Mouse (Mus musculus): Measurements from ENCODE around the gene Avpi1. TPM values are rescaled to one million over a fixed set of nuclear protein-coding genes. Genes with fewer than 3 reads are reported as not detected.

The Avpi1 gene
- polyA plus RNA-seq, 1 experiment from 2014 or later = 22.6 TPM

- 56% methylated on average over 6 of the region's 6 CpGs for WGBS
Observed at GRCm38 (mm10) chr19:42144067-42144466, 15.2 kb upstream of the Avpi1 start.

DNA sequence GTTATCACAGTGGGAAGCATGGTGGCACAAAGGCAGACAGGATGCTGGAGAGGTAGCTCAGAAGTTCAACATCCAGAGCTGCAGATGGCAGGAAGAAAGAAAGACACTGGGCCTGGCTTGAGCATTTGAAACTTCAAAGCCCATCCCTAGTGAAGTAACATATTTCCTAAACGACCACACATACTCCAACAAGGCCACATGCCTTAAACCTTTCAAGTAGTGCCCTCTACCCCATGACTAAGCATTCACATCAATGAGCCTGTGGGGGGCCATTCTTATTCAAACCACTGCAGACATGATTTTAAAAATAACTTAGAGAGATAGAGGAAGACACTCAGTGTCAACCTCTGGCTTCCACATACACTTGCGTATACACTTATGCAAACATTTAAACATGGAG is 13.9 kb upstream of the Avpi1 start:
- Histone ChIP-seq H3K9ac (replicated peaks) (no peak overlapping the region), H3K36me3 (no peaks in the 10 kb centered on the region), H3K27ac (no peak overlapping the region), H3K9me3 (no peaks in the 10 kb centered on the region), H3K4me1 (replicated peaks) (peaks cover 4% of the 10 kb centered on the region; the same call in 1 of the 2 replicates), H3K4me3 (replicated peaks) (no peak overlapping the region), H3K4me2 (no peak overlapping the region), H3K27me3 (no peaks in the 10 kb centered on the region)
- no peak for ATAC-seq (ENCODE audit: insufficient number of reproducible peaks, insufficient read depth, low FRiP score, low TSS enrichment, low read depth)
- 74% methylated on average over 2 of the region's 2 CpGs for WGBS

More at GRCm38 (mm10) chr19:42144067-42144466, 15.2 kb upstream of the Avpi1 start:
- Histone ChIP-seq H3K9me3 (no peaks in the 10 kb centered on the region), H3K36me3 (no peaks in the 10 kb centered on the region), H3K4me1 (replicated peaks) (peaks cover 16% of the 10 kb centered on the region), H3K4me3 (replicated peaks) (no peak overlapping the region), H3K27ac (no peak overlapping the region), H3K27me3 (no peaks in the 10 kb centered on the region), H3K4me2 (no peak overlapping the region), H3K9ac (replicated peaks) (no peak overlapping the region)
- no peak for ATAC-seq (ENCODE audit: insufficient number of reproducible peaks, insufficient read depth, low FRiP score, low TSS enrichment, low read depth)

DNA sequence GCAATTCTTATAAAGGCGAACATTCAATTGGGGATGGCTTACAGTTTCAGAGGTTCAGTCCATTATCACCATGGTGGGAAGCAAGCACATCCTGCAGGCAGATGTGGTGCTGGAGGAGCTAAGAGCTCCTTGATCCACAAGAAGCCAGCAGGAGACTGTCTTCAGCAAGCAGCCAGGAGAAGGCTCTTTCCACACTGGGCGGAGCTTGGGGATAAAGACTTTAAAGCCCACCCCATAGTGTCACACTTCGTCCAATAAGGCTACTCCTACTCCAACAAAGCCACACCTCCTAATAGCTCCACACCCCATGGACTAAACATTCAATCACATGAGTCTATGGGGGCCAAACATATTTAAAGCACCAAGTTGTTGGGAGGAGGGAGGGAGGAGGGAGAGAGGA is 13.1 kb upstream of the Avpi1 start:
- no peak overlapping the region for H3K9ac ChIP-seq (replicated peaks)
- no peak overlapping the region for H3K27ac ChIP-seq
- no peaks in the 10 kb centered on the region for H3K27me3 ChIP-seq
- ATAC-seq (ENCODE audit: insufficient number of reproducible peaks, insufficient read depth, low FRiP score, low TSS enrichment, low read depth) = no peak
- H3K36me3 ChIP-seq = no peaks in the 10 kb centered on the region
- H3K4me1 ChIP-seq (replicated peaks) = peaks cover 3% of the 10 kb centered on the region; the same call in 1 of the 2 replicates
- H3K4me3 ChIP-seq (replicated peaks) = no peak overlapping the region
- H3K9me3 ChIP-seq = no peaks in the 10 kb centered on the region
- WGBS = 69% methylated on average over 3 of the region's 3 CpGs
- no peak overlapping the region for H3K4me2 ChIP-seq

- Histone ChIP-seq H3K27me3 (no peaks in the 10 kb centered on the region), H3K4me3 (replicated peaks) (no peak overlapping the region), H3K4me2 (no peak overlapping the region), H3K4me1 (replicated peaks) (no peaks in the 10 kb centered on the region; the same call in 1 of the 2 replicates), H3K9ac (replicated peaks) (no peak overlapping the region), H3K36me3 (no peaks in the 10 kb centered on the region), H3K9me3 (no peaks in the 10 kb centered on the region), H3K27ac (no peak overlapping the region)
- no peak for ATAC-seq (ENCODE audit: insufficient number of reproducible peaks, insufficient read depth, low FRiP score, low TSS enrichment, low read depth)
- WGBS = 78% methylated on average over 5 of the region's 5 CpGs
Observed at GRCm38 (mm10) chr19:42139724-42140517, 11.1 kb upstream of the Avpi1 start.

DNA sequence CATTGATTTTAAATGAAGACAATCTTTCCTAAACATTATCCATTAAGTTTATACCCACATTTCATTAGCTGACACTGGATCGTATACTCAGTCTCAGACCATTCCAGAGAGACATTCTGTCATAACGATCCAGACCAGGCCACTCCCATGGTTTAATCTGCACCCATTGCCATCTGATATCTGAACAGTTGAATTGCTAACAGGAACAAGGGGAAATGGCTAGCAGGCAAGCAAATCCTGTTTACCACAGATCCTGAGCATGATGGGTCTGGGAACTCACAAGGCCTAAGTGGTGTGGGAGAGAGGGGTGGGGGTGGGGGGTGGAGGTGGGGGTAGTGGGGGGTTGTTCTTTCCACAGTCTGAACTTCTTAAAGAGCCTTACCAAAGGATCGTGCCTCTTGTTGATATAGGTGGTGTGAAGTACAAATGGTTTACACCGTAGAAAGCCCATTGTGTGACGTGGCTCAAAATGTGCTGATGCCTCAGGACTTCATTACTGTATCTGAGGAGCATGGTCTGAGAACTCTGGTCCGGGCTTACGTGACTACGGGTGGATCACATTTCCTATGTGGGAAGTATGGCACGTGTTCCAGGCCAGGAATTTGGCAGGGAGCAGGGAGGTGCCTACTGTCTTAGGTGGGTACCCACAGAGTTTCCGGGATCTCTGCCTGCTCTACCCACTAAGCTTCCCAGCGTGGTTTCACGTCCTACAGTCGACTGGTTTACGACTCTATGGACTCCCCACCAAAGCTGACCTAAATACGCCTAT is 9.8 kb upstream of the Avpi1 start:
- no peak overlapping the region for H3K4me3 ChIP-seq (replicated peaks)
- WGBS = 86% methylated on average over 15 of the region's 15 CpGs
- no peaks in the 10 kb centered on the region for H3K9me3 ChIP-seq
- no peaks in the 10 kb centered on the region; the same call in 1 of the 2 replicates for H3K4me1 ChIP-seq (replicated peaks)
- H3K27ac ChIP-seq = no peak overlapping the region
- no peak overlapping the region for H3K4me2 ChIP-seq
- H3K36me3 ChIP-seq = no peaks in the 10 kb centered on the region
- no peaks in the 10 kb centered on the region for H3K27me3 ChIP-seq
- H3K9ac ChIP-seq (replicated peaks) = no peak overlapping the region
- ATAC-seq (ENCODE audit: insufficient number of reproducible peaks, insufficient read depth, low FRiP score, low TSS enrichment, low read depth) = no peak

- Histone ChIP-seq H3K4me3 (replicated peaks) (no peak overlapping the region), H3K4me2 (no peak overlapping the region), H3K36me3 (no peaks in the 10 kb centered on the region), H3K27me3 (no peaks in the 10 kb centered on the region), H3K9ac (replicated peaks) (no peak overlapping the region), H3K27ac (no peak overlapping the region), H3K9me3 (no peaks in the 10 kb centered on the region), H3K4me1 (replicated peaks) (no peaks in the 10 kb centered on the region; the same call in 1 of the 2 replicates)
- no peak for ATAC-seq (ENCODE audit: insufficient number of reproducible peaks, insufficient read depth, low FRiP score, low TSS enrichment, low read depth)
- WGBS = 92% methylated on average over 4 of the region's 4 CpGs
Observed at GRCm38 (mm10) chr19:42137167-42137672, 8.4 kb upstream of the Avpi1 start.

DNA sequence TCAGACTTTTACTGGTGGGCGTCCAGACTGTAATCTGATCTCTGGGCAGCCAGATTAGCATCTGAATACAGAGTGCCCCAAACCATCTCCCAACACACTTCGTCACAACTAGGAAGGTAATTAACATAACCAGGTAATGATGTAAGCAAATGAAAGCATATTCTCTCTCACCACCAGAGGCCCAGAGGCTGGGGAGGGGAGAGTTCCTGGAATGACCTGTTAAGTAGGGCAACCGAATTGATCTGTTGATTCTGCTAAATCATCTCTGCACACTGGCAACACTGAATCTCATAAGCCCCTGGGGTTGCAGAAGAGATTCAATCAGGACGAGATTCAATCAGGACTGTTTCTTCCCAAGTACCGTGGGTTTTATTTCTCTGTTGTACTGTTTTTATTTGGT is 7.3 kb upstream of the Avpi1 start:
- 25% methylated on average over 5 of the region's 5 CpGs for WGBS
- no peak overlapping the region for H3K4me3 ChIP-seq (replicated peaks)
- no peak overlapping the region for H3K4me2 ChIP-seq
- no peak overlapping the region for H3K27ac ChIP-seq
- H3K27me3 ChIP-seq = no peaks in the 10 kb centered on the region
- no peaks in the 10 kb centered on the region; the same call in 1 of the 2 replicates for H3K4me1 ChIP-seq (replicated peaks)
- H3K36me3 ChIP-seq = no peaks in the 10 kb centered on the region
- ATAC-seq (ENCODE audit: insufficient number of reproducible peaks, insufficient read depth, low FRiP score, low TSS enrichment, low read depth) = no peak
- no peaks in the 10 kb centered on the region for H3K9me3 ChIP-seq
- no peak overlapping the region for H3K9ac ChIP-seq (replicated peaks)

DNA sequence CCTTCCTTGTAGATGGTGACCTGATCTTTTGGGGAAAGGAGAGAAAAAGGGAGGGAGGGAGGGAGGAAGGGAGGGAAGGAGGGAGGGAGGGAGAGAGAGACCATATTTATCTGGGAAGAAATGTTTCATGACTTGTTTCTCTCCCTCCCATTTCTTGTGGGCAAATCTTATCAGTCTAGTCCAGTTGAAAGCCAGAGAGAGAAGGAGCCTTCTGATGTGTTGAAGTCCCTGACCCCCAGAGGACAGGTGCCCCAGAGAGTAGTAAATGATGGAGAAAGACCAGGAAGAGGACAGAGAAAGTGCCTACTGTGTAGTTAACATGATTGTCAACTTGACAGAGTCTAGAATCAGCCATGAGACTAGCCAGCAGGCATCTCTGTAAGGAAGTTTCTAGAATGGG is 6.2 kb upstream of the Avpi1 start:
- Histone ChIP-seq H3K27ac (no peak overlapping the region), H3K9me3 (no peaks in the 10 kb centered on the region)

GRCm38 (mm10) chr19:42131101-42131500 is 2.2 kb upstream of the Avpi1 start:
- H3K4me1 ChIP-seq (replicated peaks) = peaks cover 21% of the 10 kb centered on the region
- H3K4me3 ChIP-seq (replicated peaks) = no peak overlapping the region
- WGBS = 71% methylated on average over 5 of the region's 5 CpGs
- H3K27me3 ChIP-seq = no peaks in the 10 kb centered on the region
- no peak overlapping the region for H3K4me2 ChIP-seq
- H3K27ac ChIP-seq = no peak overlapping the region
- no peak for ATAC-seq (ENCODE audit: insufficient number of reproducible peaks, insufficient read depth, low FRiP score, low TSS enrichment, low read depth)
- no peak overlapping the region for H3K9ac ChIP-seq (replicated peaks)
- H3K36me3 ChIP-seq = no peaks in the 10 kb centered on the region
- H3K9me3 ChIP-seq = no peaks in the 10 kb centered on the region

More for the DNA sequence above, 6.2 kb upstream of the Avpi1 start:
- Histone ChIP-seq H3K4me2 (no peak overlapping the region), H3K27me3 (no peaks in the 10 kb centered on the region), H3K9ac (replicated peaks) (no peak overlapping the region), H3K4me1 (replicated peaks) (peaks cover 3% of the 10 kb centered on the region; the same call in 1 of the 2 replicates), H3K36me3 (no peaks in the 10 kb centered on the region), H3K4me3 (replicated peaks) (no peak overlapping the region)
- ATAC-seq (ENCODE audit: insufficient number of reproducible peaks, insufficient read depth, low FRiP score, low TSS enrichment, low read depth) = no peak

DNA sequence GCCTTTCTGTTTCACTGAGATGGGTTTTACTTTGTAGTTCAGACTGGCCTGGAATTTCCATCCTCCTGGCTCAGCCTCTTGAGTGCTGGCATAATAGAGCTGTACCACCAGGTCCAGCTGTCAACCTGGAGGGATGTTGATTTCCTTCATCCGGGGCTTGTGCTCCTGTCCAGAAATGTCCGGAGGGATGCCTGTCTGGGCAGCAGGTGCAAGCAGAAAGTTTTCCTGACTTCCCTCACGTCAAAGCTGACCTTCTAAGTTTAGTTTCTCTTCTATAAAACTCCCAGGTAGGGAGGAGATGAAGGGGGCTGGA is 1.4 kb upstream of the Avpi1 start:
- H3K4me2 ChIP-seq = no peak overlapping the region
- no peak for ATAC-seq (ENCODE audit: insufficient number of reproducible peaks, insufficient read depth, low FRiP score, low TSS enrichment, low read depth)
- H3K27me3 ChIP-seq = no peaks in the 10 kb centered on the region
- 72% methylated on average over 3 of the region's 3 CpGs for WGBS
- H3K9ac ChIP-seq (replicated peaks) = no peak overlapping the region
- H3K36me3 ChIP-seq = 0 out of 2 replicates have a peak, but pooled peaks cover under 1% of the 10 kb centered on the region
- peaks cover 21% of the 10 kb centered on the region for H3K4me1 ChIP-seq (replicated peaks)
- no peaks in the 10 kb centered on the region for H3K9me3 ChIP-seq
- H3K4me3 ChIP-seq (replicated peaks) = no peak overlapping the region
- peak overlapping the region; percentile 92; the same call in 1 of the 2 replicates for H3K27ac ChIP-seq

DNA sequence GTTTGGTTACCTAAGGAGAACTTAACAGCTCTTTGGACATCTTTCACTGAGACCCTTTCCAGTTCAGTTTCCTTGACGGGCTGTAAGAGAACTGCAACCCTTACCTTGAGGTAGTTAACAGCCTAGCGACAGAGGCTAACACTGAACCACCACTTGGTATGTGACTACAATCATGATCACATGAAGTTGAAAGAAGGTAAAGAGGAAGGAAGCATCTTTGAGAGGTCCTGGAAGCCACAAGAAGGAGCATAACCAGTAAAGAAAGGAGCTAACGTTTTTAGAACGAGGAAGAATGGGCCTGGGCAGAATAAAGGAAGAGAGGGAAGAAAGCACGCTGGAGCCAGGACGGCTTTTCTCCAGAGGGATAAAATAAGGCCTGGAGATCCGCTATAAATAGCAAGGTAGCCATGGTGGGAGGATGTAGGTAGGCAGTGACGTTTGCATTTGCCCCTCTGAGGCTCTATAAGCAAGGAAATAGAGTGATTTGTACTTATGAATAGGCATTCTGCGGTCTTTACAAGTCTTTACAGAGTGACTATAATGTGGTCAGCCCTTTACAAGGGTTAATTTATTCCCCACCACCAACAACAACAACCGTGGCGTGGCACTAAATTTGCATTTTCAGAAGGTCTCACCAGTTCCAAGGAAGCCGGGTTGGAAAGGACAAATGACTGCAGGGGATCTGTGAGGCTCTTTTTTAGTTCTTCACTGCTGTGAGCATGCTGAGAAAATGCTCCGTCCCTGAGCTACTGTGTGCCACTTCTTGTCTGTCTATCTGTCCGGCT is 842 bp upstream of the Avpi1 start:
- 36% methylated on average over 14 of the region's 14 CpGs for WGBS
- Histone ChIP-seq H3K4me1 (replicated peaks) (peaks cover 21% of the 10 kb centered on the region), H3K27ac (peak overlapping the region; percentile 92), H3K4me3 (replicated peaks) (peak overlapping the region; percentile 64), H3K9ac (replicated peaks) (no peak overlapping the region; the same call in 1 of the 2 replicates), H3K27me3 (no peaks in the 10 kb centered on the region), H3K9me3 (no peaks in the 10 kb centered on the region), H3K36me3 (peaks cover 6% of the 10 kb centered on the region), H3K4me2 (peak overlapping the region; percentile 90)
- ATAC-seq (ENCODE audit: insufficient number of reproducible peaks, insufficient read depth, low FRiP score, low TSS enrichment, low read depth) = no peak; the same call in 1 of the 2 replicates
